Mouse (Mus musculus) MEL (cell line): Measurements from ENCODE around the gene Rnf5. TPM values are rescaled to one million over a fixed set of nuclear protein-coding genes. Genes with fewer than 3 reads are reported as not detected.

Experiments used
- DNase-seq: peaks from one replicate; pipeline ENCODE4 v3.0.0; 2011; ENCODE audit warnings: low read depth, low spot score
- H3K27ac ChIP-seq: 2 replicates; pipeline ENCODE4 v1.5.1; 2012; ENCODE audit warnings: low read depth, mild to moderate bottlenecking, control low read depth, low read length, moderate library complexity; ENCODE audit not compliant: control insufficient read depth
- H3K27me3 ChIP-seq, 2 experiments: fragments of 150-350 bp in 1 of 2; sonication (generic) in 1 of 2; 2 replicates each; pipeline ENCODE4 v1.6.1; 2012; ENCODE audit warnings: low read length in 2 of 2, mild to moderate bottlenecking in 2 of 2, improper control_type of control experiment in 1 of 2, moderate library complexity in 1 of 2; ENCODE audit not compliant: insufficient read depth in 2 of 2, control insufficient read depth in 1 of 2
- H3K36me3 ChIP-seq, 2 experiments: 2 replicates each; pipeline ENCODE4 v1.6.1; 2012 to 2014; ENCODE audit warnings: low read length in 2 of 2, improper control_type of control experiment in 1 of 2, inconsistent platforms in 1 of 2, mild to moderate bottlenecking in 1 of 2; ENCODE audit not compliant: insufficient read depth in 2 of 2, control insufficient read depth in 1 of 2
- H3K4me1 ChIP-seq, 2 experiments: fragments of 150-350 bp in 1 of 2; sonication (generic) in 1 of 2; 2 replicates each; pipeline ENCODE4 v1.6.1; 2012; ENCODE audit warnings: low read length in 2 of 2, improper control_type of control experiment in 1 of 2, mild to moderate bottlenecking in 1 of 2; ENCODE audit not compliant: insufficient read depth in 2 of 2, control insufficient read depth in 1 of 2
- H3K4me3 ChIP-seq, 2 experiments: fragments of 150-350 bp in 1 of 2; sonication (generic) in 1 of 2; 2 replicates each; pipeline ENCODE4 v1.5.1; 2012; ENCODE audit warnings: low read depth in 2 of 2, low read length in 2 of 2, mild to moderate bottlenecking in 2 of 2, moderate library complexity in 2 of 2, control low read depth in 1 of 2, improper control_type of control experiment in 1 of 2; ENCODE audit not compliant: control insufficient read depth in 1 of 2, insufficient read depth in 1 of 2
- H3K79me2 ChIP-seq: 2 replicates; pipeline ENCODE4 v1.6.1; 2012; ENCODE audit warnings: mild to moderate bottlenecking, low read length, moderate library complexity; ENCODE audit not compliant: control insufficient read depth, poor library complexity, insufficient read depth
- H3K9ac ChIP-seq: 2 replicates; pipeline ENCODE4 v1.6.1; 2012; ENCODE audit warnings: low read depth, mild to moderate bottlenecking, control low read depth, low read length, moderate library complexity; ENCODE audit not compliant: control insufficient read depth, poor library complexity, severe bottlenecking
- H3K9me3 ChIP-seq: fragments of 150-350 bp; sonication (generic); replicated peaks from 2 replicates; pipeline ENCODE4 v1.6.1; 2012; ENCODE audit warnings: mild to moderate bottlenecking, low read length, improper control_type of control experiment, moderate library complexity; ENCODE audit not compliant: insufficient read depth
- BHLHE40 ChIP-seq: IDR thresholded peaks from 2 replicates; pipeline ENCODE4 v1.6.1; 2012; ENCODE audit warnings: low read depth, mild to moderate bottlenecking, inconsistent platforms, low read length, improper control_type of control experiment, borderline replicate concordance
- E2F4 ChIP-seq: IDR thresholded peaks from 2 replicates; pipeline ENCODE4 v1.6.1; 2011; ENCODE audit warnings: low read depth, low read length, improper control_type of control experiment, borderline replicate concordance
- EP300 ChIP-seq, 2 experiments: IDR thresholded peaks; 2 replicates each; pipeline ENCODE4 v1.6.1; 2011; ENCODE audit warnings: improper control_type of control experiment in 2 of 2, low read length in 2 of 2, low read depth in 1 of 2, mild to moderate bottlenecking in 1 of 2
- HCFC1 ChIP-seq: IDR thresholded peaks from 2 replicates; pipeline ENCODE4 v1.6.1; 2012; ENCODE audit warnings: low read depth, mild to moderate bottlenecking, inconsistent platforms, low read length, improper control_type of control experiment, moderate library complexity
- JUND ChIP-seq: IDR thresholded peaks from 2 replicates; pipeline ENCODE4 v1.6.1; 2011; ENCODE audit warnings: low read depth, mild to moderate bottlenecking, improper control_type of control experiment, low read length
- KAT2A ChIP-seq: conservative IDR thresholded peaks from 2 replicates; pipeline ENCODE4 v1.6.1; 2012; ENCODE audit warnings: low read depth, low read length, improper control_type of control experiment, inconsistent platforms
- MAFK ChIP-seq: IDR thresholded peaks from 2 replicates; pipeline ENCODE4 v1.6.1; 2011; ENCODE audit warnings: low read depth, mild to moderate bottlenecking, low read length, improper control_type of control experiment, borderline replicate concordance
- MEF2A ChIP-seq: IDR thresholded peaks from 2 replicates; pipeline ENCODE4 v1.6.1; 2014; ENCODE audit warnings: low read depth, mild to moderate bottlenecking, inconsistent platforms, low read length, improper control_type of control experiment; ENCODE audit not compliant: poor library complexity, insufficient replicate concordance, severe bottlenecking; ENCODE audit errors: extremely low read depth
- MXI1 ChIP-seq: IDR thresholded peaks from 2 replicates; pipeline ENCODE4 v1.6.1; 2011; ENCODE audit warnings: mild to moderate bottlenecking, low read depth, low read length, improper control_type of control experiment
- MYB ChIP-seq: IDR thresholded peaks from 2 replicates; pipeline ENCODE4 v1.6.1; 2011; ENCODE audit warnings: mild to moderate bottlenecking, low read depth, low read length, improper control_type of control experiment
- MYC ChIP-seq: IDR thresholded peaks from 2 replicates; pipeline ENCODE4 v1.6.1; 2011; ENCODE audit warnings: low read depth, mild to moderate bottlenecking, low read length, improper control_type of control experiment, moderate library complexity
- NELFE ChIP-seq: IDR thresholded peaks from 2 replicates; pipeline ENCODE4 v1.6.1; 2011; ENCODE audit warnings: low read depth, low read length, improper control_type of control experiment
- NRF1 ChIP-seq: IDR thresholded peaks from 2 replicates; pipeline ENCODE4 v1.6.1; 2014; ENCODE audit warnings: low read depth, mild to moderate bottlenecking, inconsistent platforms, low read length, improper control_type of control experiment, moderate library complexity; ENCODE audit not compliant: poor library complexity, insufficient read depth, severe bottlenecking
- POLR2A ChIP-seq, 2 experiments: IDR thresholded peaks; 2 replicates each; pipeline ENCODE4 v1.6.1; 2011 to 2012; ENCODE audit warnings: low read length in 2 of 2, mild to moderate bottlenecking in 2 of 2, control low read depth in 1 of 2, improper control_type of control experiment in 1 of 2, low read depth in 1 of 2, moderate library complexity in 1 of 2; ENCODE audit not compliant: control insufficient read depth in 1 of 2, insufficient read depth in 1 of 2, poor library complexity in 1 of 2
- POLR2AphosphoS5 ChIP-seq: IDR thresholded peaks from 2 replicates; pipeline ENCODE4 v1.6.1; 2012; ENCODE audit warnings: low read depth, borderline replicate concordance, mild to moderate bottlenecking, inconsistent platforms, low read length, moderate library complexity, mixed read lengths
- RCOR1 ChIP-seq: IDR thresholded peaks from 2 replicates; pipeline ENCODE4 v1.6.1; 2012; ENCODE audit warnings: low read depth, mild to moderate bottlenecking, inconsistent platforms, low read length, improper control_type of control experiment
- SMC3 ChIP-seq: IDR thresholded peaks from 2 replicates; pipeline ENCODE4 v1.6.1; 2011; ENCODE audit warnings: low read depth, low read length, improper control_type of control experiment
- TAL1 ChIP-seq: IDR thresholded peaks from 2 replicates; pipeline ENCODE4 v1.6.1; 2012; ENCODE audit warnings: mild to moderate bottlenecking, inconsistent platforms, low read length, moderate library complexity, mixed read lengths
- TBP ChIP-seq: IDR thresholded peaks from 2 replicates; pipeline ENCODE4 v1.8.0; 2011; ENCODE audit warnings: low read depth, low read length, improper control_type of control experiment
- TCF12 ChIP-seq: IDR thresholded peaks from 2 replicates; pipeline ENCODE4 v1.6.1; 2014; ENCODE audit warnings: low read depth, mild to moderate bottlenecking, inconsistent platforms, low read length, improper control_type of control experiment, moderate library complexity
- USF1 ChIP-seq: IDR thresholded peaks from 2 replicates; pipeline ENCODE4 v1.6.1; 2014; ENCODE audit warnings: low read depth, mild to moderate bottlenecking, inconsistent platforms, low read length, improper control_type of control experiment, moderate library complexity
- USF2 ChIP-seq, 2 experiments: IDR thresholded peaks; 2 replicates each; pipeline ENCODE4 v1.6.1; 2011 to 2012; ENCODE audit warnings: improper control_type of control experiment in 2 of 2, low read length in 2 of 2, borderline replicate concordance in 1 of 2, inconsistent platforms in 1 of 2, low read depth in 1 of 2, mild to moderate bottlenecking in 1 of 2; ENCODE audit not compliant: insufficient read depth in 1 of 2
- ZC3H11A ChIP-seq: IDR thresholded peaks from 2 replicates; pipeline ENCODE4 v1.6.1; 2012; ENCODE audit warnings: low read depth, mild to moderate bottlenecking, inconsistent platforms, low read length, improper control_type of control experiment
- ZKSCAN1 ChIP-seq: IDR thresholded peaks from 2 replicates; pipeline ENCODE4 v1.6.1; 2012; ENCODE audit warnings: low read depth, mild to moderate bottlenecking, inconsistent platforms, low read length, improper control_type of control experiment, moderate library complexity
- ZNF384 ChIP-seq: IDR thresholded peaks from 2 replicates; pipeline ENCODE4 v1.6.1; 2012; ENCODE audit warnings: low read depth, mild to moderate bottlenecking, inconsistent platforms, low read length, improper control_type of control experiment
- polyA plus RNA-seq, 2 experiments: library from polyadenylated mRNA; stranded (reverse) in 1 of 2; unstranded in 1 of 2; fragments of >175 nt in 1 of 2; fragments of >200 nt in 1 of 2; gene quantifications; 2 replicates each; pipeline versions ENCODE4 v1.2.1 to v1.2.4; 2012; ENCODE audit warnings: low replicate concordance in 2 of 2, low read depth in 1 of 2; ENCODE audit not compliant: insufficient read length in 2 of 2, insufficient read depth in 1 of 2, missing spikeins in 1 of 2
- total RNA-seq: library from RNA; depleted of rRNA; stranded (reverse); fragments of 300-350 nt; gene quantifications from 2 replicates; pipeline ENCODE4 v1.2.3, GENCODE M21; 2012

The Rnf5 gene
- total and polyA plus RNA-seq, 3 experiments, result 24.8 to 85.1 TPM; not detected in 1

GRCm38 (mm10) chr17:34630761-34631301 lies 27.3 kb upstream of the Rnf5 start:
- H3K4me3 ChIP-seq, result peak overlapping the region; percentile 23 to 27; a peak in 2 of 4 replicates
- peaks cover 11% of the 10 kb centered on the region for H3K79me2 ChIP-seq
- DNase-seq, result no peak
- TF ChIP-seq MYB (no peak), TBP (no peak), NELFE (no peak), JUND (no peak), TAL1 (no peak), USF2 (IDR thresholded peaks at IDR 0.05; ENCODE audit: borderline replicate concordance in 1 of 2, insufficient read depth in 1 of 2, low read depth in 1 of 2, low read length in 2 of 2) (no peak), ZNF384 (no peak), BHLHE40 (no peak), KAT2A (no peak), MYC (no peak), RCOR1 (no peak), HCFC1 (no peak), MAFK (no peak)
- peak overlapping the region; percentile 32; the same call in 1 of the 2 replicates for H3K9ac ChIP-seq
- H3K27ac ChIP-seq, result no peak overlapping the region
- no peaks in the 10 kb centered on the region; a peak in 2 of 4 replicates for H3K27me3 ChIP-seq
- peaks cover 0 to 27% of the 10 kb centered on the region in 2 experiments; a peak in 3 of 4 replicates for H3K4me1 ChIP-seq
- H3K36me3 ChIP-seq, result peaks cover 0 to 11% of the 10 kb centered on the region in 2 experiments; a peak in 2 of 4 replicates
- H3K9me3 ChIP-seq, result no peaks in the 10 kb centered on the region

- Histone ChIP-seq H3K9ac (no peak overlapping the region), H3K9me3 (no peaks in the 10 kb centered on the region), H3K27me3 (no peaks in the 10 kb centered on the region; a peak in 1 of 4 replicates), H3K27ac (no peak overlapping the region), H3K4me1 (peaks cover 0 to 26% of the 10 kb centered on the region in 2 experiments; a peak in 3 of 4 replicates), H3K4me3 (no peak overlapping the region), H3K79me2 (peaks cover 16% of the 10 kb centered on the region), H3K36me3 (peaks cover 0 to 11% of the 10 kb centered on the region in 2 experiments; a peak in 2 of 4 replicates)
- TF ChIP-seq MEF2A (no peak), JUND (no peak), ZKSCAN1 (no peak), HCFC1 (no peak), USF2 (IDR thresholded peaks at IDR 0.05; ENCODE audit: borderline replicate concordance in 1 of 2, insufficient read depth in 1 of 2, low read depth in 1 of 2, low read length in 2 of 2) (no peak), POLR2AphosphoS5 (no peak), NELFE (no peak), E2F4 (no peak), TCF12 (no peak), USF1 (no peak), NRF1 (no peak), MXI1 (no peak), ZC3H11A (no peak), SMC3 (no peak), POLR2A (IDR thresholded peaks at IDR 0.05; ENCODE audit: control insufficient read depth in 1 of 2, insufficient read depth in 1 of 2, low read depth in 1 of 2, low read length in 2 of 2, poor library complexity in 1 of 2) (no peak), EP300 (IDR thresholded peaks at IDR 0.05; ENCODE audit: low read depth in 1 of 2, low read length in 2 of 2) (no peak), ZNF384 (no peak)
- no peak for DNase-seq
Observed at GRCm38 (mm10) chr17:34629796-34630603, 26.5 kb upstream of the Rnf5 start.
